Mouse (Mus musculus): ENCODE measurements around the gene Mybphl.

GRCm38 (mm10) chr3:108355245-108355644, 9.5 kb upstream of the Mybphl start:
- TF ChIP-seq CTCF (conservative IDR thresholded peaks at IDR 0.05; ENCODE audit: insufficient read depth, insufficient read length, low read depth, low read length) (no peak), POLR2A (IDR thresholded peaks at IDR 0.05; ENCODE audit: low read depth, low read length) (no peak)
